Mouse (Mus musculus) thymus, postnatal 36 days (tissue): ENCODE data around the gene Gas2l2.

Source experiments
- DNase-seq, 2 experiments: peaks; one replicate each; pipeline ENCODE4 v3.0.0; 2022; ENCODE audit warnings: mixed read lengths in 2 of 2

The Gas2l2 gene

GRCm38 (mm10) chr11:83442596-83443267 lies 13.5 kb upstream of the Gas2l2 start:
- peak; percentile 36 to 48 for DNase-seq

- no peak for DNase-seq
Observed at GRCm38 (mm10) chr11:83441235-83441634, 12.0 kb upstream of the Gas2l2 start.

- DNase-seq, result peak; percentile 87 to 88
Observed at GRCm38 (mm10) chr11:83440081-83441064, 11.1 kb upstream of the Gas2l2 start.

GRCm38 (mm10) chr11:83439426-83440060 lies 10.3 kb upstream of the Gas2l2 start:
- DNase-seq, result no peak

- no peak for DNase-seq
Observed at GRCm38 (mm10) chr11:83437377-83437776, 8.1 kb upstream of the Gas2l2 start, which contains the start of gene 1700020L24Rik. TSS of gene 1700020L24Rik (plus strand) at chr11:83437677.

GRCm38 (mm10) chr11:83432533-83432932 lies 3.3 kb upstream of the Gas2l2 start:
- no peak for DNase-seq

- DNase-seq, result peak in 1 of 2 experiments; percentile 30
Observed at GRCm38 (mm10) chr11:83426964-83427363, 2.3 kb downstream of the Gas2l2 start.

GRCm38 (mm10) chr11:83424681-83425080 lies 4.6 kb downstream of the Gas2l2 start:
- peak; percentile 48 to 57 for DNase-seq

- peak; percentile 49 to 62 for DNase-seq
Observed at GRCm38 (mm10) chr11:83421305-83421704, 8.0 kb downstream of the Gas2l2 start.

- no peak for DNase-seq
Observed at GRCm38 (mm10) chr11:83420338-83420737, 8.9 kb downstream of the Gas2l2 start.

GRCm38 (mm10) chr11:83418566-83418965 lies 10.7 kb downstream of the Gas2l2 start:
- peak in 1 of 2 experiments; percentile 23 for DNase-seq

GRCm38 (mm10) chr11:83417708-83418107 lies 11.5 kb downstream of the Gas2l2 start:
- DNase-seq, result no peak

- peak; percentile 60 to 62 for DNase-seq
Observed at GRCm38 (mm10) chr11:83417080-83417479, 12.2 kb downstream of the Gas2l2 start.

- DNase-seq, result no peak
Observed at GRCm38 (mm10) chr11:83410510-83410909, 18.7 kb downstream of the Gas2l2 start.

GRCm38 (mm10) chr11:83409792-83410291 lies 19.4 kb downstream of the Gas2l2 start:
- DNase-seq, result peak in 1 of 2 experiments; percentile 12

- DNase-seq, result no peak
Observed at GRCm38 (mm10) chr11:83409087-83409754, 20.0 kb downstream of the Gas2l2 start, which contains the start of gene Rasl10b. TSS of gene Rasl10b (plus strand) at chr11:83409137.

- no peak for DNase-seq
Observed at GRCm38 (mm10) chr11:83408242-83408641, 21.0 kb downstream of the Gas2l2 start.

GRCm38 (mm10) chr11:83406391-83406790 lies 22.9 kb downstream of the Gas2l2 start:
- DNase-seq, result no peak

GRCm38 (mm10) chr11:83403787-83404186 lies 25.5 kb downstream of the Gas2l2 start:
- DNase-seq, result no peak

GRCm38 (mm10) chr11:83398724-83399123 lies 30.5 kb downstream of the Gas2l2 start:
- no peak for DNase-seq

- DNase-seq, result no peak
Observed at GRCm38 (mm10) chr11:83397626-83398025, 31.6 kb downstream of the Gas2l2 start.

GRCm38 (mm10) chr11:83394802-83395439 lies 34.3 kb downstream of the Gas2l2 start:
- DNase-seq, result no peak
